Comparison of ENCODE assay signal across 8 mouse cellular contexts in genomic region chr2:166482720-166483616, GRCm38 (mm10).
DNase-seq lines count a peak whose midpoint lies in the region; ATAC-seq and TF ChIP-seq lines count a peak whose summit lies in the region.

No protein-coding gene starts in this region.

- H3K27me3 ChIP-seq in stomach, embryonic 15.5 days (replicated peaks) = no peaks in the 10 kb centered on the region
- H3K27me3 ChIP-seq in stomach, postnatal 0 days (ENCODE audit: control insufficient read depth, insufficient read depth, low read length) = no peaks in the 10 kb centered on the region
- H3K27me3 ChIP-seq in stomach, embryonic 16.5 days (ENCODE audit: control insufficient read depth, insufficient read depth, low read length) = no peaks in the 10 kb centered on the region

- no peak overlapping the region for H3K9ac ChIP-seq in stomach, embryonic 15.5 days
- H3K9ac ChIP-seq in stomach, postnatal 0 days (ENCODE audit: low read length) = no peak overlapping the region
- no peak overlapping the region for H3K9ac ChIP-seq in stomach, embryonic 16.5 days (ENCODE audit: low read length)

- TF ChIP-seq CTCF in stomach, postnatal 0 days (IDR thresholded peaks at IDR 0.05; ENCODE audit: low read depth) = no peak

- no peaks in the 10 kb centered on the region for H3K36me3 ChIP-seq in stomach, embryonic 15.5 days
- H3K36me3 ChIP-seq in stomach, postnatal 0 days (ENCODE audit: control insufficient read depth, insufficient read depth, low read length) = no peaks in the 10 kb centered on the region
- H3K36me3 ChIP-seq in stomach, embryonic 16.5 days (ENCODE audit: control insufficient read depth, insufficient read depth, low read length) = no peaks in the 10 kb centered on the region

- no peak overlapping the region for H3K4me3 ChIP-seq in stomach, embryonic 15.5 days (replicated peaks)
- no peak overlapping the region for H3K4me3 ChIP-seq in stomach, postnatal 0 days (ENCODE audit: low read depth, low read length)
- H3K4me3 ChIP-seq in stomach, embryonic 16.5 days (replicated peaks; ENCODE audit: low read length) = no peak overlapping the region

- TF ChIP-seq EP300 in stomach, postnatal 0 days (optimal IDR thresholded peaks at IDR 0.05) = no peak

- no peaks in the 10 kb centered on the region for H3K9me3 ChIP-seq in stomach, embryonic 15.5 days
- H3K9me3 ChIP-seq in stomach, postnatal 0 days (ENCODE audit: control insufficient read depth, low read length) = no peaks in the 10 kb centered on the region
- no peaks in the 10 kb centered on the region for H3K9me3 ChIP-seq in stomach, embryonic 16.5 days (replicated peaks; ENCODE audit: control insufficient read depth, low read length)

- ATAC-seq in stomach, embryonic 15.5 days (ENCODE audit: insufficient read depth, low FRiP score, low read depth) = no peak
- no peak for ATAC-seq in stomach, postnatal 0 days (ENCODE audit: low FRiP score, low TSS enrichment)
- no peak for ATAC-seq in stomach, embryonic 16.5 days (ENCODE audit: insufficient read depth, low FRiP score)

- intact Hi-C loops in left cerebral cortex, postnatal 36 days (cut with DNase I) = no loop called here

- H3K27ac ChIP-seq in stomach, embryonic 15.5 days = peak overlapping the region; percentile 1; the same call in 1 of the 2 replicates
- H3K27ac ChIP-seq in stomach, postnatal 0 days (replicated peaks) = no peak overlapping the region; the same call in 1 of the 2 replicates
- H3K27ac ChIP-seq in stomach, embryonic 16.5 days (ENCODE audit: low read length) = peak overlapping the region; percentile 58; the same call in 1 of the 2 replicates

- WGBS in stomach, embryonic 15.5 days = 55% methylated on average over 14 of the region's 14 CpGs
- WGBS in stomach, postnatal 0 days = 40% methylated on average over 14 of the region's 14 CpGs
- 50% methylated on average over 14 of the region's 14 CpGs for WGBS in stomach, embryonic 16.5 days

- H3K4me1 ChIP-seq in stomach, embryonic 15.5 days = peaks cover 18% of the 10 kb centered on the region
- no peaks in the 10 kb centered on the region for H3K4me1 ChIP-seq in stomach, postnatal 0 days (replicated peaks; ENCODE audit: control insufficient read depth, insufficient read depth)
- peaks cover 26% of the 10 kb centered on the region for H3K4me1 ChIP-seq in stomach, embryonic 16.5 days (ENCODE audit: control insufficient read depth, insufficient read depth, low read length)

- DNase-seq in stomach, postnatal 0 days (ENCODE audit: low spot score) = no peak
- peak; percentile 54 to 72 for DNase-seq in frontal cortex, postnatal 36 days (ENCODE audit: low spot score in 2 of 2)
- peak; percentile 59 to 62 for DNase-seq in left cerebral cortex, postnatal 36 days (ENCODE audit: low spot score in 2 of 2)
- no peak for DNase-seq in kidney, adult 18-20 months
- no peak for DNase-seq in testis, postnatal 10 days (ENCODE audit: low spot score)
- no peak for DNase-seq in adrenal gland, adult 8-10 months

- no peak overlapping the region for H3K4me2 ChIP-seq in stomach, embryonic 15.5 days
- H3K4me2 ChIP-seq in stomach, postnatal 0 days (replicated peaks; ENCODE audit: low read depth) = no peak overlapping the region
- H3K4me2 ChIP-seq in stomach, embryonic 16.5 days (ENCODE audit: low read depth, low read length) = no peak overlapping the region

Comparison
In these comparisons a context has a peak if more than half of its experiments do, and no peak if none do; other contexts are left out.
1. DNase-seq: peak in frontal cortex, postnatal 36 days (2 of 2) and left cerebral cortex, postnatal 36 days (2 of 2); none in stomach, postnatal 0 days (single experiment), kidney, adult 18-20 months (single experiment), testis, postnatal 10 days (single experiment) and adrenal gland, adult 8-10 months (single experiment).